Mouse (Mus musculus) right cerebral cortex, adult 2 months (tissue): ENCODE data around the gene Tada3.
"Not testable (repeated sequence)": the region's sequence is repeated elsewhere in the genome, so short reads cannot be mapped to it uniquely, and the experiment has no call there.

ENCODE experiments used
- DNase-seq, 2 experiments: peaks; one replicate each; pipeline ENCODE4 v3.0.0; 2021 to 2022; ENCODE audit warnings: low spot score in 2 of 2

Tada3 gene

GRCm38 (mm10) chr6:113343177-113344092, 34.2 kb downstream of the Tada3 start, which contains the start of gene Camk1:
Camk1 (minus strand) TSS chr6:113343984.
- peak; percentile 78 to 82 for DNase-seq

DNA sequence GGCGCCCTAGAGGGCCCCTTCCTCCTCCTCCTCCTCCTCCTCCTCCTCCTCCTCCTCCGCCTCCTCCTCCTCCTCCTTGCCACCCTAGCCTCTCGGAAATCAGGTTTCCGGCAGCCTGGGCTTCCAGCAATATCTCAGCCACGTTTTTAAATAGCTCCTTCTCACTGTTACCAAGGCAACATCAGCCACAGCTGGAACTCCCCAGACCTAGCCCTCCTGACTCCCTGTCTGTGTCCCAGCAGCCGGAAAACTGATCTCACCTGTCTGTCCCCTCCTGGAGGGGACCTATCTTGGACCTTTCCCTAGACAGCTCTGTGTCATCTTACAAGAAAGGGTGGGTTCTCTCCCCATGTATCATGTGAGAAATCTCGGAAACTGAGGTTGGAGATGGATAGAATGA, 35.4 kb downstream of the Tada3 start:
- DNase-seq, result peak in 1 of 2 experiments; percentile 49

DNA sequence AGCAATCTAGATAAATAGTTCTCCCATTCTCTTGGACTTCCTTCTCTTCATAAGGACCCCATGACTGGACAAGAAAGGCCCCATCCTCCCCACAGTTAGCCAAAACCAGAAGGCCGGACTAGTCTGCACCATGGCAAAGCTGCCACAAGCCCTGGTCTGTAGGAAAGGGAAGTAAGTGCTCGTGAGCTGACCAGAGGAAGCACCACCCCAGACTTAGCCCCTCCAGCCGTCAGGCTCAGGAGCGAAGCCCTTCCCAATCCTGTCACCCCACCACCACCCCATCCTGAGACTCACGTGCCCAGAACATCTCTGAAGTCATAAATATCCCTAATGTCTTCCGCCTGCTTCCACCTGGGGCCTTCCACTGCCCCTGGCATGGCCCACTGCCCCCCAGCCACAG, 36.1 kb downstream of the Tada3 start:
- DNase-seq, result no peak

DNA sequence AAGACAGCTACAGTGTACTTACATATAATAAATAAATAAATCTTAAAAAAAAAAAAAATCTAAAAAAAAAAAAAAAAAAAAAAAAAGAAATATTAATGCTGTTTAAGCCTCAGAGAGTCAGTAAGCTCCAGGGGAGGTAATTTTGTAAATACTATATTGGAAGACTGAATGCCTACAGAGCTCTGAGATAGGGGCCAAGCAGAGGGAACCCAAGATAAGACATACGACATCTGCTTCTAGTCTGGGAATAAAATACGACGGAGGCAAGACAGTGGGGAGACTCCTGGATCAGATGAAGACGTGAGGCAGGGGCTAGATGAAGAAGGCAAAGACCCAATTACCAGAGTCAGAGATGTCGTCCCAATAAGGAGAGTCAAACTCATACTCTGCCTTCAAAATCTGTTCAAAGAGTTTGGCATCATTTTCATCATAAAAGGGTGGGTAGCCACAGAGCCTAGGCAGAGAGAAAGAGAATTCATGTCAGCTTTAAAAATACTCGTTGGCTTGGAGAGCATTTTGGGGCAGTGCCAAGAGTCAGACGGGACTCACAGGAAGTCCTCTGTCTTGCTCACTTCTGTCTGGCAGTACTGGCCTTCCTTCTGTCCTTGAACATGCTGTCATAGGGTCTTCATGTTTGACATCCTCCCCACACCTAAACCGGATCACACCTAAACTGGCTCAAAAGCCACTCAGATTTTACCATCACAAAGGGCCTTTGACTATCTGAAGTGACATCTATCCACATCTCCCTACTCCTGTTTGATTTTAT, 40.6 kb downstream of the Tada3 start:
- DNase-seq, result no peak

GRCm38 (mm10) chr6:113334216-113334615, 43.5 kb downstream of the Tada3 start:
- no peak for DNase-seq

GRCm38 (mm10) chr6:113333137-113333950, 44.3 kb downstream of the Tada3 start:
- peak; percentile 48 to 60 for DNase-seq

DNA sequence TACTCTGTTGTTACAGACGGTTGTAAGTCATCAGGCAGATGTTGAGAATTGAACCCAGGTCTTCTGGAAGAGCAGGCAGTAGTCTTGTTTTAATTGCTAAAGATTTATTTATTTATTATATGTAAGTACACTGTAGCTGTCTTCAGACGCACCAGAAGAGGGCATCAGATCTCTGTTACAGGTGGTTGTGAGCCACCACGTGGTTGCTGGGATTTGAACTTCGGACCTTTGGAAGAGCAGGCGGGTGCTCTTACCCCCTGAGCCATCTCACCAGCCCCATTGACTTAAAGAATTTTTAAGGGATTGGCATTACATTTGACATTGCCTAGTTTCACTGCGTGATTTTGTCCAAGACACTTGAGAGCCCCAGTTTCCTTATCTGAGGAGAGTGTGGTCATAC, 44.9 kb downstream of the Tada3 start:
- DNase-seq, result not testable (repeated sequence)

DNA sequence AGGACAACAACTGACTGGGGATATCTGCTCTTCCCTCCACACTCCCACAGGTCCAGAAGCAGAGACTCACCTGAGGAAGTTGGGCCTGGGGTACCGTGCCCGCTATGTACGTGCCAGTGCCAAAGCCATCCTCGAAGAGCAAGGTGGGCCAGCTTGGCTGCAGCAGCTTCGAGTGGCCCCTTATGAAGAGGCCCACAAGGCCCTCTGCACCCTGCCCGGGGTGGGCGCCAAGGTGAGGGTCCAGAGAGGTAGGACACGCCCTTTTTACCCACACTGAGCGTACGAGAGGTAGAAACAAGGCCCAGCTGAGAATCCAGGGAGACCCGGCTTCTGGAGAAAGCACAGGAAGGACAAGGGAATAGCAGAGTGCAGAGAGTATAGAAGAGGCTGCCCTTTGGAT, 46.0 kb downstream of the Tada3 start:
- DNase-seq, result no peak

DNA sequence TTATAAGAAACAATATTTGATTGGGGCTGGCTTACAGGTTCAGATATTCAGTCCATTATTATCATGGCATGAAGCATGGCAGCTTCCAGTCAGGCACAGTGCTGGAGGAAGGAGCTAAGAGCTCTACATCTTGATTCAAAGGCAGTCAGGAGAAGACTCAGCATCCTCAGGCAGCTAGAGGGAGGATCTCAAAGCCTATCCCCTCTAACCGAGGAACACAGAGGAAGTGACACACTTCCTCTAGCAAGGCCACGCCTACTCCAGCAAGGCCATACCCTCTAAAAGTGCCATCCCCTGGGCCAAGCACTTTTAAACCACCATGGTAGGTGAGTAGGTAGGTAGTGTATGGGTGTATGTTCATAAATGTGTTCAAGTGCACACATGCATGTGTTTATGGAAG, 47.1 kb downstream of the Tada3 start:
- no peak for DNase-seq

DNA sequence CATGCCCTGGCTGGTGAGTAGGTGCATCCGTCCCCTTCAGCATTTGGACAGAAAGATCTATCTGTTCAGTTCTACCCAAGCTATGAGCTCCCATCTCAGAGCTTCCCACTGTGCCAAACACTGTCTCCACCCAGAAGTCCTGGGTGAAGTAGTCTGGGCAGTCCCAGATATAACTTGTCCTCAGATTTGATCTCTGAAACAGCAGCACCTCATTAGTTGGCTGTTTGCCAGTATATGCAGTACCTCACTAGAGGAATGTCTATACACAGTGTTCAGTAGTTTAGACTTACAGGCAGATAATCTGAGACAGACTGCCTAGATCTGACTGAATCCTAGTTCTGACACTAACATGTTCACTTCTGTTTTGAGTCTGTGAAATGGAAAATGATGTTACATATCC, 48.3 kb downstream of the Tada3 start:
- DNase-seq, result no peak

DNA sequence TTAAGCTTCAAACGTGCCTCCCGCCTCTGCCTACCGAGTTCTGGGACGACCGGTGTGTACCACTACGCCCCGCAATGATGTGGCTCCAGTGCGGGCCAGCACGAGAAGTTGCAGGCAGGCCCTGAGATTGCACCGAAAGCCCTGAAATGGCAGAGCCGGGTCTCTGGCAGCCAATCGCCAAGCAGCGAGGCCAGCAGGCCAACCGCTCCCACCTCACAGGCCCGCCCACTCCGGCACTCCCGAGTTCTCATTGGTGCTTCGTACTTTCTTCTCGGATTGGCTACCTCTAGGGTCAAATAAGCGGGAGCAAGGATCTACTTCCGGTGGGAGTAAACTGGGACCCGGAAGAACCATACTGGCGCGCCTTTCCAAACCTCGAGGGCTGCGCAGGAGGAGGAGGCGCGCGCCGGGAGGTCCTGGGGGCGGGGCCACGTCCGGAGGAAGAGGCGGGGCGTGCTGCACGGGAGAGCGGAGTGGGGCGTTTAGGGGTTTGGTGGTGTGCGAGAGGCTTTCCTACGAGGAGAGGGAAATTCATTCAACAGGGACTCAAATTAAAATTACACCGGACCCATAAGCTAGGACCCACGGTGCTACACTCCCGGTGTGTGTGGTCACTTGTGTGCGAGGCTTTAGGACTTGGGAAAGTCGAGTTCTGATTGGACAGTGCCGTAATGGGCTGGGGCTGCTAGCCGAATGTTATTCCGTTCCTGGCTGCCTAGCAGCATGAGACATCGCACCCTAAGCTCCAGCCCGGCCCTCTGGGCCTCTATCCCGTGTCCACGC, 51.0 kb downstream of the Tada3 start, which contains the start of gene Ogg1:
TSS of gene Ogg1 (plus strand) at position 440 of the 783 bp plus-strand sequence.
- DNase-seq, result peak; percentile 99
